Mouse (Mus musculus) kidney, adult 2 months (tissue): ENCODE data around the gene Myh14. TPM values are rescaled to one million over a fixed set of nuclear protein-coding genes. Genes with fewer than 3 reads are reported as not detected.
A peak's percentile ranks its signal among the peaks of the same experiment; 100 is the strongest.

Source experiments
- DNase-seq: peaks from one replicate; pipeline ENCODE4 v3.0.0; 2021
- H3K27ac ChIP-seq: fragments of 200-500 bp; 2 replicates; pipeline ENCODE4 v1.5.1; 2012; ENCODE audit warnings: low read depth, low read length, control low read depth, inconsistent platforms; ENCODE audit not compliant: insufficient read depth
- H3K27me3 ChIP-seq: fragments of 200-500 bp; replicated peaks from 2 replicates; pipeline ENCODE4 v1.6.1; 2012; ENCODE audit warnings: mild to moderate bottlenecking, moderate library complexity, low read length, inconsistent platforms; ENCODE audit not compliant: control insufficient read depth, insufficient read depth
- H3K36me3 ChIP-seq: fragments of 200-500 bp; 2 replicates; pipeline ENCODE4 v1.6.1; 2012; ENCODE audit warnings: mild to moderate bottlenecking, moderate library complexity, low read length, inconsistent platforms; ENCODE audit not compliant: control insufficient read depth, insufficient read depth
- H3K4me1 ChIP-seq: fragments of 200-500 bp; 2 replicates; pipeline ENCODE4 v1.6.1; 2011; ENCODE audit warnings: low read length; ENCODE audit not compliant: control insufficient read depth, insufficient read depth
- H3K4me3 ChIP-seq: fragments of 200-500 bp; 2 replicates; pipeline ENCODE4 v1.5.1; 2011; ENCODE audit warnings: mild to moderate bottlenecking, low read depth, low read length, control low read depth; ENCODE audit not compliant: insufficient read depth
- CTCF ChIP-seq: fragments of 200-500 bp; conservative IDR thresholded peaks from 2 replicates; pipeline ENCODE4 v1.5.1; 2011; ENCODE audit warnings: low read depth, mild to moderate bottlenecking, control low read depth, low read length, moderate library complexity, mixed read lengths; ENCODE audit not compliant: insufficient read depth, insufficient read length
- POLR2A ChIP-seq: fragments of 200-500 bp; IDR thresholded peaks from one replicate; pipeline ENCODE4 v1.6.1; 2011; ENCODE audit warnings: low read depth, low read length, control low read depth
- WGBS: fragments of 180-500 bp; shearing (Covaris S2); methylation state at CpG from one replicate; pipeline ENCODE4 v1.1.7; 2018; 5-methylcytosine and 5-hydroxymethylcytosine counted together
- polyA plus RNA-seq: library from polyadenylated mRNA; depleted of rRNA; stranded (reverse); fragments of >200 nt; gene quantifications from 2 replicates; pipeline ENCODE4 v1.2.3, GENCODE M21; 2012

The Myh14 gene
- polyA plus RNA-seq, 1 experiment, result 12.4 TPM

- WGBS, result 67% methylated on average over 17 of the region's 17 CpGs
- Histone ChIP-seq H3K4me1 (peaks cover 4% of the 10 kb centered on the region; the same call in 1 of the 2 replicates), H3K27me3 (no peaks in the 10 kb centered on the region), H3K27ac (no peak overlapping the region), H3K36me3 (no peaks in the 10 kb centered on the region), H3K4me3 (no peak overlapping the region)
- no peak for TF ChIP-seq POLR2A
- TF ChIP-seq CTCF, result no peak
- DNase-seq, result no peak
Measured at GRCm38 (mm10) chr7:44685531-44686402, 15.1 kb upstream of the Myh14 start.

DNA sequence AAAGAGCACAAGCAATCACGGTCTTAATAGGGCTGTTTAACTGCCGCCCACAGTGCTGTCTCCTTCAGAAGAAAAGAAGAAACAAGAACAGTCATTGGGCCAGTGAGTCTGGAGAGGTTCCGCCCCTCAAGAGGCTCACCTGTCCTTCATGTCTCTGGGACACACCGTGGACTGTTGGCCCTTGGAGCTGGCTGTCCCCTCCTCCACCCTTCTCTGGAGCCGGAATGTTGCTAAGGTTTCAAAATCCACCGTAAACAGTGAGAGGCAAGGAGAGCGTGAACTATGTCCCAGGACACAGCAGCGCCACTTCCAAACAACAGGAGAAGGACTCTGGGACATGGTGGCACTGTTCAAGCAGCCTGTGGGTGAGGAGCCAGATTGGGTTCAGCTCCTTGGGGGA lies 13.0 kb upstream of the Myh14 start:
- peaks cover 4% of the 10 kb centered on the region; the same call in 1 of the 2 replicates for H3K4me1 ChIP-seq

DNA sequence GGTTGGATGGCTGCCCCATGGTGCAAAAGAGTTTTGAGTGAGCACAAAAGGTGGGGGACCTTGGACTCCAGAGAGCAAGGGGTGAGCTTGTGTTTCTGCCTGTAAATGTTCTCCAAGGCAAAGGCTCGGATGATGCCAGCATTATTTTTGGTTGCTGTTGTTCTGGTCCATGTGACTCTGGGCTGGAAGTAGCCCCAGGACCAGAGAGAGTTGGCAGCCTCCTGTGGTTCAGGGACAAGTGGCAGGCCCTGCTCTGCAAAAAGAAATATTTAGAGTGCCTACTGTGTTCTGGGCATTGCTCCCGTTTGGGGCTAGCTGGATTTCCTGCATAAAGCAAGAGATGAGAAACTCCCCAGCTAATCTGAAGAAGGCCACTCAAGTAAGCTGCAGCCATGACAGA lies 6.0 kb upstream of the Myh14 start:
- TF ChIP-seq CTCF (no peak), POLR2A (no peak)

More for the DNA sequence above, 13.0 kb upstream of the Myh14 start:
- peak overlapping the region; percentile 61 for H3K27ac ChIP-seq
- TF ChIP-seq CTCF (no peak), POLR2A (no peak)
- no peaks in the 10 kb centered on the region for H3K27me3 ChIP-seq
- H3K4me3 ChIP-seq, result no peak overlapping the region
- 33% methylated on average over 8 of the region's 8 CpGs for WGBS
- no peaks in the 10 kb centered on the region for H3K36me3 ChIP-seq
- peak; percentile 84 for DNase-seq

GRCm38 (mm10) chr7:44676126-44676525 lies 5.5 kb upstream of the Myh14 start:
- WGBS, result 62% methylated on average over 4 of the region's 4 CpGs
- H3K27ac ChIP-seq, result no peak overlapping the region

More for the DNA sequence above, 6.0 kb upstream of the Myh14 start:
- no peak overlapping the region for H3K4me3 ChIP-seq
- H3K36me3 ChIP-seq, result no peaks in the 10 kb centered on the region
- no peaks in the 10 kb centered on the region for H3K4me1 ChIP-seq
- H3K27me3 ChIP-seq, result no peaks in the 10 kb centered on the region
- no peak overlapping the region for H3K27ac ChIP-seq
- peak; percentile 79 for DNase-seq
- WGBS, result 25% methylated on average over 2 of the region's 2 CpGs

GRCm38 (mm10) chr7:44675171-44675570 lies 4.5 kb upstream of the Myh14 start:
- H3K27ac ChIP-seq, result no peak overlapping the region
- TF ChIP-seq POLR2A, result no peak
- TF ChIP-seq CTCF, result no peak
- no peaks in the 10 kb centered on the region for H3K36me3 ChIP-seq
- H3K4me3 ChIP-seq, result no peak overlapping the region
- H3K4me1 ChIP-seq, result no peaks in the 10 kb centered on the region
- no peaks in the 10 kb centered on the region for H3K27me3 ChIP-seq
- DNase-seq, result no peak
- WGBS, result 88% methylated on average over 6 of the region's 6 CpGs

More at GRCm38 (mm10) chr7:44676126-44676525, 5.5 kb upstream of the Myh14 start:
- Histone ChIP-seq H3K4me3 (no peak overlapping the region), H3K4me1 (no peaks in the 10 kb centered on the region), H3K27me3 (no peaks in the 10 kb centered on the region), H3K36me3 (no peaks in the 10 kb centered on the region)
- TF ChIP-seq CTCF (no peak), POLR2A (no peak)
- DNase-seq, result no peak

DNA sequence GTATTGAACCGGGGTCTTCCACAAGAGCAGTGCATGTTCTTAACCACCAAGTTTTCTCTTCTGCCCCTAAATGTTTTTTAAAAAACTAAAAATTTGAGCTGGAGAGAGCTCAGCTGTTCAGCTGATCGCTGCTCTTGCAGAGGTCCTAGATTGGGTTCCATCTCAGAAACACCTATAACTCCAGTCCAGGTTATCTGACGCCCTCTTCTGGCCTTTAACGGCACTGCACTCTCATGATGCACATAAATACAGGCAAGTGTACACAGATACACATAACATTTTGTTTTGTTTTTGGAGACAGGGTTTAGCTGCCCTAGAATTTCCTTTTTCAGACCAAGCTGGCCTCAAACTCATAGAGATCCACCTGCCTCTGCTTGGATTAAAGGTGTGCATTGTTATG lies 3.9 kb upstream of the Myh14 start:
- DNase-seq, result no peak
- WGBS, result 71% methylated on average over 4 of the region's 4 CpGs
- H3K27ac ChIP-seq, result no peak overlapping the region
- TF ChIP-seq POLR2A (no peak), CTCF (no peak)
- H3K27me3 ChIP-seq, result no peaks in the 10 kb centered on the region
- no peak overlapping the region for H3K4me3 ChIP-seq
- no peaks in the 10 kb centered on the region for H3K36me3 ChIP-seq
- H3K4me1 ChIP-seq, result no peaks in the 10 kb centered on the region

GRCm38 (mm10) chr7:44672193-44672592 lies 1.6 kb upstream of the Myh14 start:
- Histone ChIP-seq H3K36me3 (no peaks in the 10 kb centered on the region), H3K4me1 (no peaks in the 10 kb centered on the region), H3K27ac (no peak overlapping the region), H3K27me3 (no peaks in the 10 kb centered on the region), H3K4me3 (no peak overlapping the region)
- 54% methylated on average over 5 of the region's 5 CpGs for WGBS
- no peak for TF ChIP-seq CTCF
- no peak for TF ChIP-seq POLR2A
- peak; percentile 74 for DNase-seq
